Mouse (Mus musculus): Measurements from ENCODE around the gene Fdx1. TPM values are rescaled to one million over a fixed set of nuclear protein-coding genes. Genes with fewer than 3 reads are reported as not detected.

The Fdx1 gene
- polyA plus RNA-seq, 1 experiment from 2014 or later: 46.1 TPM

GRCm38 (mm10) chr9:51958981-51959380 is 4.4 kb downstream of the Fdx1 start:
- no peak overlapping the region for H3K4me3 ChIP-seq
- H3K27me3 ChIP-seq (replicated peaks): no peaks in the 10 kb centered on the region
- no peak overlapping the region for H3K9ac ChIP-seq
- no peaks in the 10 kb centered on the region for H3K9me3 ChIP-seq
- no peak overlapping the region for H3K4me2 ChIP-seq (replicated peaks)
- ATAC-seq (ENCODE audit: low FRiP score, low read depth): no peak
- no peak overlapping the region for H3K27ac ChIP-seq
- H3K36me3 ChIP-seq: peaks cover 3% of the 10 kb centered on the region; the same call in 1 of the 2 replicates
- H3K4me1 ChIP-seq: peaks cover 8% of the 10 kb centered on the region; the same call in 1 of the 2 replicates

- no peak for ATAC-seq (ENCODE audit: low FRiP score, low read depth)
- 94% methylated on average over 8 of the region's 8 CpGs for WGBS
- Histone ChIP-seq H3K4me2 (replicated peaks) (no peak overlapping the region), H3K36me3 (peaks cover 3% of the 10 kb centered on the region; the same call in 1 of the 2 replicates), H3K27me3 (replicated peaks) (no peaks in the 10 kb centered on the region), H3K9ac (no peak overlapping the region), H3K4me3 (no peak overlapping the region), H3K27ac (no peak overlapping the region), H3K9me3 (no peaks in the 10 kb centered on the region), H3K4me1 (peaks cover 4% of the 10 kb centered on the region; the same call in 1 of the 2 replicates)
Measured at GRCm38 (mm10) chr9:51957025-51957424, 6.3 kb downstream of the Fdx1 start.

- 91% methylated on average over 2 of the region's 2 CpGs for WGBS
- Histone ChIP-seq H3K9ac (no peak overlapping the region), H3K4me3 (no peak overlapping the region), H3K36me3 (peaks cover 3% of the 10 kb centered on the region; the same call in 1 of the 2 replicates), H3K9me3 (no peaks in the 10 kb centered on the region), H3K4me1 (no peaks in the 10 kb centered on the region), H3K4me2 (replicated peaks) (no peak overlapping the region), H3K27me3 (replicated peaks) (no peaks in the 10 kb centered on the region), H3K27ac (no peak overlapping the region)
- no peak for ATAC-seq (ENCODE audit: low FRiP score, low read depth)
Measured at GRCm38 (mm10) chr9:51956484-51956883, 6.9 kb downstream of the Fdx1 start.

- peaks cover 11% of the 10 kb centered on the region for H3K36me3 ChIP-seq
- WGBS: 76% methylated on average over 2 of the region's 2 CpGs
- no peaks in the 10 kb centered on the region for H3K4me1 ChIP-seq
- no peak overlapping the region for H3K27ac ChIP-seq
- H3K27me3 ChIP-seq (replicated peaks): no peaks in the 10 kb centered on the region
- no peaks in the 10 kb centered on the region for H3K9me3 ChIP-seq
- no peak overlapping the region for H3K9ac ChIP-seq
- no peak for ATAC-seq (ENCODE audit: low FRiP score, low read depth)
- H3K4me2 ChIP-seq (replicated peaks): no peak overlapping the region
- no peak overlapping the region for H3K4me3 ChIP-seq
Measured at GRCm38 (mm10) chr9:51951337-51951736, 12.0 kb downstream of the Fdx1 start.

GRCm38 (mm10) chr9:51950667-51951066 is 12.7 kb downstream of the Fdx1 start:
- Histone ChIP-seq H3K4me3 (no peak overlapping the region), H3K27me3 (replicated peaks) (no peaks in the 10 kb centered on the region), H3K9ac (no peak overlapping the region), H3K36me3 (peaks cover 12% of the 10 kb centered on the region), H3K27ac (no peak overlapping the region), H3K4me2 (replicated peaks) (no peak overlapping the region), H3K9me3 (no peaks in the 10 kb centered on the region), H3K4me1 (no peaks in the 10 kb centered on the region)
- WGBS: 85% methylated on average over 1 of the region's 1 CpGs
- ATAC-seq (ENCODE audit: low FRiP score, low read depth): no peak

- Histone ChIP-seq H3K4me1 (no peaks in the 10 kb centered on the region), H3K27ac (no peak overlapping the region), H3K36me3 (peaks cover 12% of the 10 kb centered on the region), H3K9me3 (no peaks in the 10 kb centered on the region), H3K27me3 (replicated peaks) (no peaks in the 10 kb centered on the region), H3K9ac (no peak overlapping the region), H3K4me3 (no peak overlapping the region), H3K4me2 (replicated peaks) (no peak overlapping the region)
- no peak for ATAC-seq (ENCODE audit: low FRiP score, low read depth)
- 75% methylated on average over 3 of the region's 3 CpGs for WGBS
Measured at GRCm38 (mm10) chr9:51950225-51950624, 13.1 kb downstream of the Fdx1 start.

GRCm38 (mm10) chr9:51943934-51944333 is 19.4 kb downstream of the Fdx1 start:
- WGBS: 88% methylated on average over 6 of the region's 6 CpGs
- H3K27ac ChIP-seq: no peak overlapping the region
- no peak overlapping the region for H3K4me3 ChIP-seq
- H3K4me2 ChIP-seq (replicated peaks): no peak overlapping the region
- no peaks in the 10 kb centered on the region for H3K9me3 ChIP-seq
- H3K27me3 ChIP-seq (replicated peaks): no peaks in the 10 kb centered on the region
- ATAC-seq (ENCODE audit: low FRiP score, low read depth): no peak
- H3K36me3 ChIP-seq: peaks cover 19% of the 10 kb centered on the region
- H3K9ac ChIP-seq: no peak overlapping the region
- no peaks in the 10 kb centered on the region for H3K4me1 ChIP-seq

- no peak overlapping the region for H3K27ac ChIP-seq
- H3K4me3 ChIP-seq: no peak overlapping the region
- no peak for ATAC-seq (ENCODE audit: low FRiP score, low read depth)
- H3K36me3 ChIP-seq: no peaks in the 10 kb centered on the region
- H3K9ac ChIP-seq: no peak overlapping the region
- no peaks in the 10 kb centered on the region for H3K4me1 ChIP-seq
- H3K27me3 ChIP-seq (replicated peaks): no peaks in the 10 kb centered on the region
- 75% methylated on average over 1 of the region's 1 CpGs for WGBS
- no peaks in the 10 kb centered on the region for H3K9me3 ChIP-seq
- H3K4me2 ChIP-seq (replicated peaks): no peak overlapping the region
Measured at GRCm38 (mm10) chr9:51934641-51935040, 28.7 kb downstream of the Fdx1 start.

GRCm38 (mm10) chr9:51931997-51932396 is 31.4 kb downstream of the Fdx1 start:
- H3K27me3 ChIP-seq (replicated peaks): no peaks in the 10 kb centered on the region
- H3K27ac ChIP-seq: no peak overlapping the region
- H3K4me1 ChIP-seq: no peaks in the 10 kb centered on the region
- H3K9ac ChIP-seq: no peak overlapping the region
- no peak overlapping the region for H3K4me3 ChIP-seq
- no peaks in the 10 kb centered on the region for H3K36me3 ChIP-seq
- ATAC-seq (ENCODE audit: low FRiP score, low read depth): no peak
- H3K9me3 ChIP-seq: no peaks in the 10 kb centered on the region
- H3K4me2 ChIP-seq (replicated peaks): no peak overlapping the region
- WGBS: 93% methylated on average over 3 of the region's 3 CpGs

- Histone ChIP-seq H3K4me2 (replicated peaks) (no peak overlapping the region), H3K27ac (no peak overlapping the region), H3K9ac (no peak overlapping the region), H3K9me3 (no peaks in the 10 kb centered on the region), H3K27me3 (replicated peaks) (no peaks in the 10 kb centered on the region), H3K36me3 (no peaks in the 10 kb centered on the region), H3K4me1 (no peaks in the 10 kb centered on the region), H3K4me3 (no peak overlapping the region)
- no peak for ATAC-seq (ENCODE audit: low FRiP score, low read depth)
- 91% methylated on average over 7 of the region's 7 CpGs for WGBS
Measured at GRCm38 (mm10) chr9:51931054-51931690, 32.2 kb downstream of the Fdx1 start.

GRCm38 (mm10) chr9:51929972-51930371 is 33.4 kb downstream of the Fdx1 start:
- no peaks in the 10 kb centered on the region for H3K4me1 ChIP-seq
- no peak overlapping the region for H3K27ac ChIP-seq
- WGBS: 77% methylated on average over 5 of the region's 5 CpGs

GRCm38 (mm10) chr9:51928659-51929058 is 34.7 kb downstream of the Fdx1 start:
- ATAC-seq (ENCODE audit: low FRiP score, low read depth): no peak
- Histone ChIP-seq H3K27me3 (replicated peaks) (no peaks in the 10 kb centered on the region), H3K27ac (no peak overlapping the region), H3K4me1 (no peaks in the 10 kb centered on the region), H3K36me3 (no peaks in the 10 kb centered on the region), H3K9me3 (no peaks in the 10 kb centered on the region), H3K4me2 (replicated peaks) (no peak overlapping the region), H3K9ac (no peak overlapping the region), H3K4me3 (no peak overlapping the region)
- WGBS: 54% methylated on average over 7 of the region's 7 CpGs

More at GRCm38 (mm10) chr9:51929972-51930371, 33.4 kb downstream of the Fdx1 start:
- H3K27me3 ChIP-seq (replicated peaks): no peaks in the 10 kb centered on the region
- H3K36me3 ChIP-seq: no peaks in the 10 kb centered on the region
- no peak for ATAC-seq (ENCODE audit: low FRiP score, low read depth)
- no peaks in the 10 kb centered on the region for H3K9me3 ChIP-seq
- no peak overlapping the region for H3K4me2 ChIP-seq (replicated peaks)
- no peak overlapping the region for H3K4me3 ChIP-seq
- H3K9ac ChIP-seq: no peak overlapping the region

GRCm38 (mm10) chr9:51928116-51928515 is 35.2 kb downstream of the Fdx1 start:
- H3K36me3 ChIP-seq: no peaks in the 10 kb centered on the region
- ATAC-seq (ENCODE audit: low FRiP score, low read depth): no peak
- no peak overlapping the region for H3K27ac ChIP-seq
- H3K9ac ChIP-seq: no peak overlapping the region
- H3K9me3 ChIP-seq: no peaks in the 10 kb centered on the region
- no peaks in the 10 kb centered on the region for H3K4me1 ChIP-seq
- no peak overlapping the region for H3K4me2 ChIP-seq (replicated peaks)
- H3K4me3 ChIP-seq: no peak overlapping the region
- 49% methylated on average over 10 of the region's 10 CpGs for WGBS
- H3K27me3 ChIP-seq (replicated peaks): no peaks in the 10 kb centered on the region

Measured in neural tube, embryonic 12.5 days (tissue).